Mouse (Mus musculus): Measurements from ENCODE around the gene Pemt.

The Pemt gene

DNA sequence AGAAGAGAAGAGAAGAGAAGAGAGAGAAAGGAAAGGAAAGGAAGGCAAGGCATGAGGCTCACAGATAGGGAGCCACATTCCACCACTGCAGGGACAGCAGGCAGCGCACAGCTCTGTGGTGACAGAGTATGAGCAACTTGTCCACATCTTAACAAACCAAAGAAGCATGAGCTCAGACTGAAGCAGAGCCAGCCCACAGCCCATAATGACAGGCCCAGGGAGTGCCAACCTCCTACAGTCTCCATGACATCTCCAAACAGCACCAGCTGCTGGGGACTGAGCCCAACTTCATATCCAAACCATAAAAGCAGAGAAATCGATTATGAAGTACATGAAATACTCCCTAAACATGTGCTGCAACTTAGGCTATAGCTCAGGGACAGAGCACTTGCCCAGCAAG is 11.7 kb upstream of the Pemt start:
- no peak for DNase-seq (ENCODE audit: low spot score in 2 of 2)

DNA sequence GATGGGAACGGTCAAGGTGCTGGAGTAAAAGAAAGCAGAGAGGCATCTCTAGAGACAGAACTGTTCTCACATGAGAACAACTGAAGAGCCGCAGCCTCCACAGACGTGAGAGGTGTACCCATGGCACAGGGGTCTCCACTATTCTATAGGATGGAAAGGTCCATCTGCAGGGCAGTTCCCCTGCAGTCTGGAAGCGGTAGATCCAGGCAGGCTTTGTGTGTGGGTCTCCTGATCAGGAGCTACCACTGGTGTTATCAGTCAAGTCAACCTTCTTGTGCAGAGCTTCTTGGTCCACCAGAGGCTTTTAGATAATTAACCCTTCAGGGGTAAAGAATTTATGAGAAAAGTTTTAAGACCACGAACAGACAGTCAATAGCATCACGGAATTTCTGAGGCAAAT is 10.2 kb upstream of the Pemt start:
- no peak for DNase-seq (ENCODE audit: low spot score in 2 of 2)

DNA sequence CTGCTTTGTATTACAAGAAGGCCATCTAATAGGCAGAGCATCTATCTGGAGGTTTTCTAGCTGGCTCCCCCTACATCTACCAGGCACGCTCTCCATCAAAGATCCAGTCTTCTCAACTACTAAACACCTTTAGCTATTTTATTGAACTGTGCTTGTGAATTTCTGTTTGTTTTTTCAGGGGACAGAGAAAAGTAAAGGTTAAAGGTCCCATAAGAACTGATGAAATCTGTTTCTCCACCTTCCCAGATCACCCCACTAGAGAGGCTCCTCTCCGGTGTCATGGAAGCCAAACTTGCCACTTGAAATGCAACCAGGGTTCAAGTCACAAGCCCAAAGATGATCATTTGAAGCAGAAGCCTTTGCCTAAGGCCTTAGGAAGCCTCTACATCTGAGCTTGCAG is 2.6 kb upstream of the Pemt start:
- DNase-seq (ENCODE audit: low spot score in 2 of 2), result no peak

DNA sequence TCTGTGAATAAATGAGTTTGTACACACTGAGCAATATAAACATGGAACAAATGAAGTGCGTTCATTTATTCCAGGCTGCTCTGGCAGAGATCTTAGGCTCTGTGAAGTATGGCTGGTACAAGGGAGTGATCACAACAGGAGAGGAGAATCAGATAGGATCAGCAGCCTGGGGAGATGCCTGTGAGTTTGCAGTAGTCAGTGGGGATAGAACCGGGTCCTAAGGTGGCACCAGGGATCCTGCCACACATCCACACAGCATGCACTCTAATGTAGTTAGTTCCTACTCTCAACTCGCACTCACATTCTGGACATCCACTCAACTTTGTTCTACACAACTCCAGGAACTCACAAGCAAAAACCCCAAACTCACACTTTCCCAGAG is 622 bp downstream of the Pemt start:
- no peak for DNase-seq (ENCODE audit: low spot score in 2 of 2)

DNA sequence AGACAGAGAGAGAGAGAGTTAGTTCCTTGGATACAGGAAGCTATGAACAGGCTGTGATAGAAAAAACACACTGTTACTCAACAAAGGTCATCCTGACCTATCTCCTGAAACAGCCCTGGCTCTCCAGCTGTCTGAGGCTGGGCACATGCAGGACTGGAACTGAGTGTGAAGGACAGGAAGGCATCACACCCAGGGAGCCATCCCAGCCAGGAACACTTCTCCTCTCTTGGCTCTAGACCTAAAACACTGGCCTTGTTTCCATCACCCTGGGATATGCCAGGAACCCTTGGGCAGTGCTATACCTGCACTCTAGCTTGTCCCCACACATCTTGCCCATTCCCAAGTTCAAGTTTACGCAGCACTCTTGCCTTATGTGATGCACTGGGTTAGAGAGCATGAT is 1.5 kb downstream of the Pemt start:
- DNase-seq (ENCODE audit: low spot score in 2 of 2), result no peak

DNA sequence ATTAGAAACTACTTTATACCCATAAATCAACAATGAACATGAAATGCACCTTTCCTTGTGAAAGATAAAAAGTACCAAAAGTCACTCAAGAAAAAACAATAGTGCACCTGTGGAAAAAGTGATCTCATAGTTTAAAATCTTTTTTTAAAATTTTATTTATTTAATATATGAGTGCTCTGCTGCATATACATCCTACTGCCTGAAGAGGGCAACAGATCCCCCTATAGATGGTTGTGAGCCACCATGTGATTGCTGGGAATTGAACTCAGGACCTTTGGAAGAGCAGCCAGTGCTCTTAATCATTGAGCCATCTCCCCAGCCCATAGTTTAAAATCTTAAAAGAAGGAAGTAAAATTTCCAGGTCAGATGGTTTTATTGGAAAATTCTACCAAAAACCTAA is 4.0 kb downstream of the Pemt start:
- no peak for DNase-seq (ENCODE audit: low spot score in 2 of 2)

DNA sequence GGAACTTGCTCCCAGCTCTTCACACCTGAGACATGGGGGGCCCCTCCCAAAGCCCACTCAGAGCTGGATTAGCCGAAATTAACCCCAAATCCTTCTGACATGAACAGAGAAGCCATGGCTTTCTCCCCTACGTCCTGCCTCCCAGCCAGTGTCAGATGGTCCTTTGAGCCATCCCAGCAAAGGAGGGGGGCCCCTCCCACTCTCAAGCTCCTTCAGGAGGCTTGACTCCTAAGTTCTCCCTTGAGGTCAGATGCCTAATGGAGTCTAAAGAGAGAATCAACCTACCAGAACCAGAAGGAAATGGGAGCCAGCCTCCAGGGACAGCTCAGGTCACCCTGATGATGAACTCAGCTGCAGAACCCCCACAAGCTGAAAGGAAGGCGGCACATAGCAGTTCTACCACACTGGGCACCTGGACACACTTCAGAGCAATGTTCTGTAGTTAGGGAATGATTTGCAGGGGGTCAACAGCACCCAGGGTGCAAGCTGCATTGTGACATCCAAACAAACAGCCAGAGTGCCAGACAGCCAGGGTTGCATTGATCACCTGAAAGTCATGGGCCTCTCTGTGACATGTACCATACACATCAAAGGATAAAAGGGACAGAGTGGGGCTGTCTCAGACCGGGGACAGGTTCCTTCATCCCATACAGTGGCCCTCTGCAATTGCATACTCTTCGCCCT is 9.6 kb downstream of the Pemt start:
- DNase-seq (ENCODE audit: low spot score in 2 of 2), result no peak

DNA sequence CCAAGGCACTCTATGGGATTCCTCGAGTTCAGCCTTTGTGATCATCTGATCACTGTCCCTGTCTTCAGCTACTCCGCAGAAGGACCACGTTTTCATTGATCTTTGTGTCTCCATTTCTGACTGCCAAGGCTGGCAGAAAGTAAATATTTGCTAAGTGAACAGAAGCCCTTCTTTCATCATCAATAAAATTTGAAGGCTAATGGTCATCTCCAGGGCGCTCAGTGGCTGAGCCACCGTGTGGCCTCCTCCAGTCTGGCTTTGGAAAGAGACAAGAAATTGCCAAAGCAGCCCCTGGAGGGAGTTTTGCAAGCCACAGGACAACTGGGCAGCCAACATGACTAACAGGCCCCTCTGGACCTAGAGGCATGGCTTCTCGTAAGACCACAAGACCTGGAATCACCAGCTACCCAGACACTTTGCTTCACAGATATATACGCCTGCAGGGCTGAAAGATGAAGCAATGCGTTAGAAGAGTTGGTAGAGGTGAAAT is 11.3 kb downstream of the Pemt start:
- no peak for DNase-seq (ENCODE audit: low spot score in 2 of 2)

DNA sequence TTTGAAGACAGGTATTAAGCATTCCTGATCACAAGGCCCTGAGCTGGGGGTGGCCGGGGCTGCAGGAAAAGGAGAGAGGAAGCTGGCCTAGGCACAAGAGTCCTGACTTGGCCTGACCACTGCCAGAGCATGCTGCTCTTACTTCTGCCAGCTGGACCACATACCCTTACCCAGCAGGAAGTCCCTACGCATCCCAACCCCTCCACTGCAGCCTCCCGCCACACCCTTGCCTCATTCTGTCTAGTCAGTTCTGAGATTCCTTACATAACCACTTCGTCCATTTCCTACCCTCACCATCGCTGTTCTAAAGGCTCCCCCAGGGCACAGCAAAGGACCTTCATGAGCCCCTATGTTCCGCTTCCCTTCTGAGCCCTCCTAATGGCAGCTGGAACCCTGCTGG is 12.0 kb downstream of the Pemt start:
- DNase-seq (ENCODE audit: low spot score in 2 of 2), result no peak

DNA sequence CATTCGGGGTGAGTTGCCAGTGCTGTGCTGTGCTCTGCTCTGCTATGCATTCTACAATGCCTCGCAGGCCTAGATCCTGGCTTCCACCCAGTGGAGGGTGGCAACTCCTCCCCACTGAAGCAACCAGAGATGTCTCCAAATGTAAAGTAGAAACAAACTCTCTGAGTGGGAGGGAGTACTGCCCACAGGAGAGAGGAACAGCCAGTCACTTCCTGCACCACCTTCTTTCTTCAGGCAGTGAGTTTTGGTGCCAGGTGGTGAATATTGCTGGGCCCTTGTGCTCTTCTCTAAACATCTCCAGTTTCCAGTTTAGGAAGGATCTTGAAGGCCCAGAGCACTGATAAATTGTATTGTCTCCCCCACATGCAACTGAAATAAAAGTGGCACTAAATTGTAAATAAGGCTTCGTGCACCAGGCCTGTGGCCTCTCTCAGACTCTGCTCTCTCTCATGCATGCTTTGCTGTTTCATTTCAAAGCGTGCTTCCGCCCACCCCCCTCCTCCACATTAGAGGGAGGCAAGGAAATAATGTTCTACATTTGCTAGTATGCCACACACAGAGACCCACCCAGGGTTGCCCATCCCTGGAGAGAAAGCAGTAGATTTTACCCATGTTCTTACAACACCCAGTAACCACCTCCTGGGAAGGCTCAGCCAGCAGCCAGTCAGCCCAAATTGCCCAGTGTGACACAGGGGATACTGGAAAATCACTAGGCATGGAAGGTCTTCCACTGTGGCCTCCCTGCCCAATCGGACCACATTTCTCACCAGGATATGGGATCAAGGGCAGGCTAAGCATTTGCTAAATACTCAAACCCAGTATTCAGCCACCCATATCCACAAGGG is 13.5 kb downstream of the Pemt start:
- DNase-seq (ENCODE audit: low spot score in 2 of 2), result peak in 1 of 2 experiments; percentile 26

DNA sequence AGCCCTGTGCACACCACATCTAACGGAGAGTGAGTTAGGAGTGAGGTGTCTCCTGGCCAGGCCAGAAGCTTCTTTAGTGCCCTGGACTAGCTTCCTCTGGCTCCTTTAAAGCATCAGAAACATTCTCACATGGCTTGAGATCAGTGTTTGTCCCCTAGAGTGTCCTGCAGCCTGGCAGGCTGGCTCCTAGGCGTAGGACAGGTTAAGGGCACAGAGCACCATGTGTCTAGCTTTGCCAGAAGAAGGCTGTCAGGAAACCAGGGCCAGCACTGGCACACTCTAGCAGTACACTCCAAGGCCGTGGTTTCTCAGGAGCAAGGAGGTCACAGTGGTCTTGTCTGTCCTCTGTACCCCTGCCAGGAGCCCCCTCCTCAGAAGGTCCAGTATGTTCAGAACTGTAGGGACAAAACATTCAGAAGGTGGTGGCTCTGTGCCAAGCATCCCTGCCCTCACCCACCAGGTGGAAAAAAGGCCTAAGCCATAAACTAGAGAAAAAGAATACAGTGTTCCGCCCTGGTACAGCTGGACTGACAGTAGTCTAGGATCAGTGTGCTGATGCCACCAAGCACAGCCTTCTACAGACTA is 15.4 kb downstream of the Pemt start:
- DNase-seq (ENCODE audit: low spot score in 2 of 2), result no peak

DNA sequence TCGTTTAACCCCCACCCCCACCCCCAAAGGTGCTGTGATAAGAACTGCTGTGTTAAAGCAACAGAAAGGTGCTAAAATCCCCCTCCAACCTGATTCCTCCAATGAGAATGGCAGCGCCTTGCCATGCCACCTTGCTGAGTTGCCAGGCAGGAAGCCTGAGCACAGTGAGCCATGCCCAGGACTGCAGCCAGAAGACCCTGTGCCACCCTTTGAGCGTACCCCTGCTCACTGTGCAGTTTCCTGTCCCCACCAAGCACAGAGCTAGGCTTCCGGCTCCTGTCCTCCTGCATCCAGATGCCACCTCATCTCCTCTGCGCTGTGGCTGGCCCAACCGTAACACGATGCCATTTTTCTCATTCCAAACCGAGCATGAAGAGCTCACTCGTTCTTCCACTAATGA is 16.3 kb downstream of the Pemt start:
- no peak for DNase-seq (ENCODE audit: low spot score in 2 of 2)

DNA sequence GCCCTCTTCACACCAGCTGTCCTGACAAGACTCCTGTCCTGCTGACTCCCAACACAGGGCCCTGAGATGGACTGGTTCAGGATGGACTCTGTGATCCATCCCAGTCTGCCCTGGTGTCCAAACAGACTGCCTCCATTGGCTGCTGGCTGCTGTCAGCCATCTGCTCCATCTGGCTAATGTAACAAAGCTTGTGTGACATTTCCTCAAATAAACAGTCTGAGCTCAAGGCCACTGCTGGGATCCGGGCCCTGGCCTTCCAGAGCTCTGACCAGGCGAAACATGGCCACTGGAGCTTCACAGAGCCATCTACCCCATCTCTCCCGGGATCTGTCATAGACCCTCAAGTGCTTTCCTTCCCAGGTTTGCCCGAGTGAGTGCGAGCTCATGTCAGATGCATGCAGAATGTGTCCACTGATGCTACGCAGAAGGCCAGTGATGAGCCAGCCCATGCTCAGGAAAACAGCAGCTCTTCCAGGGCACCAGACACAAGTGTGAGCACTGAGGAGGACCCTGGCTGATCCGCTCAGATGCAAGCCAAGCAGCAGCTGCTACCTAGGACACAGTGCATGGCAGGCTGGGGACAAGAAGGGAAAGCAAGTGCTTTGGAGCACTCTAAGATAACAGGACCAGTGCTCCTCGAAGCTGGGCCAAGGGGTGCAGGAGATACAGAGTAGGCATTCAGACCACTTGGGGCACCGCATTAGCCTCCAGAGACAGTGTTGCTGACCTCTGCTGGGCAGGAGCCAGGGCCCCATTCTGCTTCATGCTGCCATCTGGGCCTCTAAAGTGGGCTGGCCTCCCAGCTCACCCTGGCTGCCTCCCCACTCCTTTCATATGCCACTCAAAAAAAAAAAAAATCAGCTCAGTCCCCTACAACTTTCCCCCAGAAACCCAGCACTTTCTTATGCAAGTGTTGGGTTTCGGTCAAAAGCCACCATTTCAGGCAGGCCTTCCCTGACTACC is 18.1 kb downstream of the Pemt start:
- no peak for DNase-seq (ENCODE audit: low spot score in 2 of 2)

DNA sequence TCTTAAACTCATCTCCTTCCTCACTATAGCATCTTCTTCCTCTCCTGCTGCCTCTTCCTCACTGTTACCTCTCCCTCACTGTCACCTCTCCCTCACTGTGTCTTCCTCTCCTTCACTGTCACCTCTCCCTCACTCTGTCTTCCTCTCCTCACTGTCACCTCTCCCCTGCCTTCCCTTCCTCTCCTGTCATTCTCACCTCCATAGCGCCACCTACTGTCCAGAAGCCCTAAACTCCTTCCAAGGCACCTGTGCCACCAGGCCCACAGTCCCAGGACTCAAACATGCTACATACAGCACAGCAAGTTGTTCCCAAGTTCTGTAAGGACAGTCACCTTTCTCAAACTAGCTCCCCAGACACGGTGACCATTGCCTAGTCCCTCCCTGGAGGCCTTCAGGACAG is 19.0 kb downstream of the Pemt start:
- peak; percentile 49 to 72 for DNase-seq (ENCODE audit: low spot score in 2 of 2)

DNA sequence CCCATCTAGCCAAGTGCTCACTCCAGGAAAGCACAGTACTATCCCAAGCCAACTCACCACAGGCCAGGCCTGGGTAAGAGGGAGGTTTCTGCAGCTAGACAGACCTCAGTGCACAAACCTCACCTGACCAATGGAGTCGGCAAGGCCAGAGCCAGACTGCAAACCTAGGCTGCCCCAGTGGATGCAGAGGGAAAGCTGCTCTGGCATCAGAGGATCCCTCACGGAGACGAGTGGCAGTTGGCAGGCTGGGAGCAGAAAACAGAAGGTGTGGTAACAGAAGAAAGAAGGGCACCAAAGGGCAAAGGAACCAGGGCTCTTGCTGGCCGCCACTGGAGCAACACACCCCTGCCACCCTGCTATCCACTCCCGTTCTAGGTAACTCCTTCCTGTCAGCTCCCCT is 20.1 kb downstream of the Pemt start:
- no peak for DNase-seq (ENCODE audit: low spot score in 2 of 2)

DNA sequence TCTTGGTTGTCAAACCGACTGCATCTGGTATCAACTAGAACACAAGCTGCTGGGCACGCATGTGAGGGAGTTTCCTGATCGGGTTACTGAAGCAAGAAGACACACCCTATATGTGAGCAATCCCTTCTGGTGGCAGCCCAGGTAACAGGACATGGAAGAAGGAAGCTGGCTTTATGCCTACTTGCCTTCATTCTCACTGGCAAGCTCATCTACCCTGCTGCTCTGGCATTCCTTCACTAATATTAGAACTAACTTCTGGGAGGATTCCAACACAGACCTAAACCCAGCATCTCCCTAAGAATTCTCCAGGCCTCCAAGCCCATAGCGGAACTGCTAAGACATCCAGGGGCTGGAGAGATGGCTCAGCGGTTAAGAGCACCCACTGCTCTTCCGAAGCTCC is 25.1 kb downstream of the Pemt start:
- no peak for DNase-seq (ENCODE audit: low spot score in 2 of 2)

DNA sequence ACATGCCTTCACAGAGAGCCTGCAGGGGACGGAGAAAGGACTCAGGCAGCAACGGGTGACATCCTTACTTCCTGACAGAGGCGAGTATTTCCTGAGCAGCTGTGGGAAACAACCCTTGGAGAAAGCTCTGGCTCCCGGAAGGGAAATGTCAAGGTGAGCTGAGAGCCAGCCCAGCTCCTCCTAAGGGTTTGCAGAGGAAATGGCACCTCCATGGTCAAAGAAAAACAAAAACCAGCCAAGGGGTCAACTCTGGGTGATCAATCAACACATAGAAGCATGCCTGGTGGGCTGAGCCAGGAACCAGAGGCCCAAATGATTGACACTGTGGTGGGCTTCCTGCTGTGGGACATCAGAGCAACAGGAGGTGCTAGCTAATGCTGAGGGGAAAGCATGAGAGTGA is 29.6 kb downstream of the Pemt start:
- DNase-seq (ENCODE audit: low spot score in 2 of 2), result no peak

DNA sequence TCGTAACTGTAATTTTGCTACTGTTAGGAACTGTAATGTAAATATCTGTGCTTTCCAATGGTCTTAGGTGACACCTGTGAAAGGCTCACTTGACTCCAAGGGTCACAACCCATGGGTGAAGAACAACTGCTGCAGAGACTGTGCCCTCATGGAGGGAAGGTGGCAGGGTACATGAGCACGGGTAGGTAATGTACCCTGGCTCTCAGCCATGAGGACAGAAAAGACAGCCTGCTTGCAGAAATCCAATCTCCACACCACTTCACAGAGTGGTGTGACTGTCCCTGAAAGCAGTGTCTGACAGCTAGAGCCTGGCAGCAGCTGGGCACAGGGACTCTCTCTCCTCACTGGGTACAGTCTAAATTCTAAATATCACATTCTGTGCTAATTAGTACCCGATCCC is 34.8 kb downstream of the Pemt start:
- DNase-seq (ENCODE audit: low spot score in 2 of 2), result no peak

DNA sequence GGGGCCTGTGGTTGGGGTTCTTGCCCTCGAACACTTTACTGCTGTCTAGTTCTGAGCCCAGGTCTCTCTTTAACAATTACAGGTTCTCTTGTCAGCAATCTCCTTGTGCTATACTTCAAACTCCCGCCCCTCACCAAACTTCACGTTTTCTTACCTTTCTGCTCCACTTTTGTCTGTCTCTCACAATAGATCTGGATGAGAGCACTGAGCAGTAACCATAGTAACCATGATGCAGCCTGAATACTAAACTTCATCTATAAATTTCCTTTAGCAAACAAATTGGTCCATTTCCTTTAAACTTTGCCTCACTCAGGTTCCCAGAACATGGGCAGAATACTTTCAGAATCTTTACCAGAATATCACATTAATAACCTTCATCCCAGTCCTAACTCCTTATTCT is 36.8 kb downstream of the Pemt start:
- no peak for DNase-seq (ENCODE audit: low spot score in 2 of 2)

DNA sequence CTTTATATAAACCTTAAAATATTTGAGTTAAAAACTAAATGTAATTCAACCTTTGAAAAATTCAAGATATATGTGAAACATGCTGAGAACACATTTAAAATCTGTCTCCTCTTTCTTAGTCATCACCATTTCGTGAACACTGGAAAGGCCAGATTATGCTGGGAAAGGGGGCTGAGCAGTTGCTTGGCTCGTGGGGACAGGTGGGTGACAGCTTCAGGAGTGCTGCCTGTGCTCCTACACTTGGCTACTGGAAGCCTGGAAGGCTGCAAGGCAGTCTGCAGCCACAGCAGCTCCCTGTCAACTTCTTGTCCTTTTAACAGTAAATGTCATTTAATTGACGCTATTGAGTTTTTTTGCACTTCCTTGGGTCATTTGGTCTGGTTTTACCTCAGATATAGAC is 40.4 kb downstream of the Pemt start:
- DNase-seq (ENCODE audit: low spot score in 2 of 2), result no peak

DNA sequence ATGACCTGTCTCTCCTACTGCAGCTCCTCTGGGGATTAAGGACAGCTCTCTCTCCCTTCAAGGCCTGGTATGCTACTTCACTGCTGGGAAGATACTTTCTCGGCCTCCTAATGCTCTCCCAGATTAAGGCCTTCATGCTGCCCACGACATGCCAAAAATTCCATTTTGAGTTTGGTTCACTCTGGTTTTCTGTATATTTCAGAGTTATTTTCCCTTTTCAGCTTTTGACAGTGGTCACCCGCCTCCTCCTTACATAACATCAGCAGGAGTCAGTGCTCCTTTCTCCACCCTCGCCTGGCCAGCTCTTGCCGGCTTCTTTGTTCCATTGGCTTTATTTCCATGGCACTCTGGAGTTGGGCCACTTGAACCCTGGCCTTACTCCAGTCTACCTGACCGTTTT is 41.6 kb downstream of the Pemt start:
- no peak for DNase-seq (ENCODE audit: low spot score in 2 of 2)

DNA sequence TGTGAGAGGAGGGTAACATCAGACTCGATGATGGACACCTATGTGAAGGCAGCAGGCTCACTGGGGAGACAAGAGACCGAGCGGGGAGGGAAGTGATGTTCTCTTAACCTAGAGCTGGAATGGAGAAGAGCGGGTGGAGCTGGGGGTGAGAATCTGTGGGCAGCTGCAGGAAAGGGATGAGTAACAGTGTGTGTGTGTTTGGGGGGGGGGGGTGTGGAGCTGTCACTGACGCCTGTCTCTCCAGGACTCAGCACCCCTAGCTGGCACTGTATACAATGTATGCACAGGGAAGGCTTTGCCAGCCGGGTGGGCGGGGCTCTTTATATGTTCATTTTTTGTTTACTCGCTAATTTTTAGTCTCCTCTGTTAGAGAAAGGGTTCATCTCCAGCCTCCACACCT is 42.5 kb downstream of the Pemt start:
- DNase-seq (ENCODE audit: low spot score in 2 of 2), result peak in 1 of 2 experiments; percentile 18

Measured in frontal cortex, postnatal 25 days (tissue).